Mouse (Mus musculus): Measurements from ENCODE around the gene Cobll1.
"Not testable (repeated sequence)": the region's sequence is repeated elsewhere in the genome, so short reads cannot be mapped to it uniquely, and the experiment has no call there.

Cobll1 gene

DNA sequence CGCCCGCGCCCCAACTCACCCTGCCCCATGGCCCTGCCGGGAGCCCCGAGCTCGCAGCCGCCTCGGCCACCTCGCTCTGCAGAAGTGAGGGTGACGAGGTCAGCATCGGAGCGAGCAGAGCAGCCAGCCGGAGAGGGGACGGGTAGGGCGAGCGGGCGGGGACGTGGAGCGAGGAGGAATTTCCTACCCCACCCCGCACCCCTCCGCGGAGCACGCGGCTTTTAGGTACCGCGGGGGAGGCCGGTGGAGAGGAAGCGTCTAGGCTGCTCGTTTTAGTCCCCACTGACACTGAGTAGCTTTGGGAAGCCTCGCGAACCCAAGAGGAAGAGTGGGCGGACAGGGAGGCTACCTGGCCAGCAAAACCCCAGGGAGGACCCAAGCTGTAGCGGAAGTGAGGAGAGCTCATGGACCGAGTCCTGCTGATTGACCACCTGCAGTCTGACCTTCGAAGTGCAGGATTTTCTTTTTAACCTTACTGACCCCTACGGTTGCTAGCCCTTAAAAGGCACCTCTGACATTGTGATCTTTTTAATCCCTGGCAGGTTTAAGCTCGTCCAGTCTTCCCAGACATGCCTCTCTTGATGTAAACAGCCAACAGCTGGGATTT lies at the start of gene Cobll1:
Gene Cobll1, minus strand, starts transcription at position 440 of the 607 bp plus-strand sequence.
- no peak for DNase-seq (ENCODE audit: extremely low read depth, low read depth, low spot score)

DNA sequence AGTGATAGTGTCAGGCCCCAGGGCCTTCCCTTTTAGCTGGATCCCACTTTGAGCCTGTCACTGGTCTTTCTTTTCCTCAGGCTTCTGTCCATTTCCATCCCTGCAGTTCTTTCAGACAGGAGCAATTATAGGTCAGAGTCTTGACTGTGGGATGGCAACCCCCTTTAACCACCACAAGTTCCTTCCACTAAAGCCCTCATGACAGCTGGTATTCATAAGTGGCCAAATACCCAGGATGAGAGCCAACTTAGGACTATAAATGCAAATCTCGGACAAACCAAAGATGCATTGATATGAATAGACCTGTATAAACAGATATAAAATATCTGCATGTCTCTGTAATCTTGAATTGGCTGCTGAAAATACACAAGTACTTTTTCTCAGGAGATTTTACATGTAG lies 49.5 kb upstream of the Cobll1 start:
- DNase-seq (ENCODE audit: extremely low read depth, low read depth, low spot score) = no peak

DNA sequence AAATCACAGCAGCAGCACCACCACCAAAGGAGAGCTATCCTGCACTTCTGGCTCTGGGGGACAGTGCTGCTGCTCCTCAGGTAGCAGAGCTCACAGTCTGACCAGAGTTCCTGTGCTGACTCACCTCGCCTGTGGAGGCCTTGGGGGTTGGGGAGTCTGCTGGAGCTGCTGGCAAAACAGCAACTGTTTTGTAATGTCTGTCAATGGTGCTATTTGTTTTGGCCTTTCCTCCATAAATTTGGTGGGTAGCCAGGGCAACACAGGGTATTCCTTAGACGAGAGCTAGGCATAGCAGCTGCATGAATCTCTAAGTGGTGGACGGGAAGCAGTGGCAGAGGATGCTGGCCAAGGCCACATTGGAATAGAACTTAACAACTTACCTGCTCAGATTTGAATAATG lies 46.2 kb upstream of the Cobll1 start:
- peak; percentile 50 for DNase-seq (ENCODE audit: extremely low read depth, low read depth, low spot score)

DNA sequence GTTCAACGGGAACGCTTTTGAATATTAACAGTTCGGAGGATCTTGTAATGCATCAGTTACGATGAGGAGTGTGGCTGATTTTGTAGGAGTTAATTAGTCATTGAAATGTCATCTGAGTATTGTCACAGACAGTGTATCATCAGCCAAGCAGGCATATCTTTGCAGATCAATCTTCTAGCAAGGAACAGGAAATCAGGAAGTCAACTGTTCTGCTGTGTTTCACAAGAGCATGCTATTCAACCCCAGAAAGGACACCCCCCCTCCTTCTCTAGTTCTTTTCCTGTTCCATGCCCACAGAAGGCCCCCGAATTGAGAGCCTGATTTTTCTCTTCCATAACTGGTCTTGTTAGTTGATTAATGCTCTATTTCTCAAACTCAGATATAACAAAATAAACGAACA lies 43.8 kb upstream of the Cobll1 start:
- DNase-seq (ENCODE audit: extremely low read depth, low read depth, low spot score) = no peak

DNA sequence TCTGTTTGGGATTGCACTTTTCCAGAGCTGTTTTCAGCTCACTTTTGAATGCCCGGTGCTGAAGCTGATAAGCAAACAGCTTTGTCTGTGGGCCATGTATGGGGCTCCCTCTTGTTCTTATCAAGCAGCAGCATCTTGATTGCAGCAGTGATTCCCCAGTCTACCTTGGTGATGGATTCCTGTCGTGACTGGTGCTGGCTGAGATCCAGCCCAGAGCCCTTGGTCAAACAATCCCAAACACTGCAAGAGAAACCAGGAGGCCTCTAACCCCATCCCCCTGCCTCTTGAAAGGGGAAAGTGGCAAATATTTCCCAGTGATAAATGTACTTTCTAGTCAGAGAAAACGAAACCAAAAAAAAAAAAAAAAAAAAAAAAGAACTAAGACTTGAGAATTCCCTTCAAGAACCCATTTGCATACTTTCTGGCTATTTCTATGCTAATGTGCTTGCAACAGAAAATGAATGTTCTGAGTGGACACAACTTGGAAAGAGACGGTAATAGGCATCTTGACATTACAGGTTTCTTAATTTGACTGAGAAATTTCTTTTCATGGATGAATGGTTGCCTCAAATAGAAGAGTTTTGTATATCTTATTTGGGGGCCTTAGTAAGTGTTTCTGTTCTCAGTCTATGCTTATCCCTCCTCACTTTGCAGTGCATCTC lies 40.0 kb upstream of the Cobll1 start:
- no peak for DNase-seq (ENCODE audit: extremely low read depth, low read depth, low spot score)

DNA sequence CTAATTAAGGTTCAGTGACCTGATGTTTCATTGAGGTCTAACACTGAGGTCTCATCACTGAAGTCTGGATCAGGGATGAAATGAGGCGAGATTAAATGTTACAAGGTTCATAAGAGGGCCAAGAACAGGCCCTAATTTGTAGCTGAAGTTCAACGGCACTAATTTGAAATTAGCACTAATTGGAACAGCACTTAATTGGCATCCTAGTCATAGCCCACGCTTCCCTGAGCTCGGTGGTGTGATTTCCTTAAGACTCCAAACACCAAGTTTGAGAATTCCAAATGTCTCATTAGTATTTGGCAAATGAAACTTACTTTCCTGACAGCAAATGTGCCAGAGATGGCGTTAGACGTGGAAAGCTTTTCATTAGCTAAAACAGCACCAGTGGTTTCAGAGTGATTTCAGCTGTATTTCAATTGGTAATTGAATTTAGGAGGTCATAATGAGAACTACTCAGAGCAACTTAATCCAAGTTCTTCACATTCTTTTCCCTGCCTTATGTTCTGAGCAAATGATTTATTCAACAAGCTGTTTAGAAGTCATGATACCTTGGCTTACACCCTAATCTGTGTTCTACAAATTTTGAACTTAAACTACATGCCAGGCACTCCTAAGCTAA lies 36.3 kb upstream of the Cobll1 start:
- no peak for DNase-seq (ENCODE audit: extremely low read depth, low read depth, low spot score)

DNA sequence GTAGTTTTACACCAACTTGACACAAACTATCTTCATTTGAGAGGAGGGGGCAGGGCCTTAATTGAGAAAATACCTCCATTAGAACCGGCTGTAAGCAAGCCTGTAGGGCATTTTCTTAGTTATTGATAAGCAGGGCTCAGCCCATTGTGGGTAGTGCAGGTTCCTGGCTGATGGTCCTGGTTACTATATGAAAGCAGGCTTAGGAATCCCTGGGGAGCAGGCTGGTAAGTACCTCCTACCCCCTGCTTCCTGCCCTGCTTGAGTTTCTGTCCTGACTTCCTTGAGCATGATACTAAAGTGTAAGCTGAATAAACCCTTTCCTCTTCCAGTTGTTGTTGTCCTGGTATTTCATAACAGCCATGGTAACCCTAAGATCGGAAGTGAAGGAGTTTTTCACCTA lies 34.7 kb upstream of the Cobll1 start:
- DNase-seq (ENCODE audit: extremely low read depth, low read depth, low spot score) = no peak

DNA sequence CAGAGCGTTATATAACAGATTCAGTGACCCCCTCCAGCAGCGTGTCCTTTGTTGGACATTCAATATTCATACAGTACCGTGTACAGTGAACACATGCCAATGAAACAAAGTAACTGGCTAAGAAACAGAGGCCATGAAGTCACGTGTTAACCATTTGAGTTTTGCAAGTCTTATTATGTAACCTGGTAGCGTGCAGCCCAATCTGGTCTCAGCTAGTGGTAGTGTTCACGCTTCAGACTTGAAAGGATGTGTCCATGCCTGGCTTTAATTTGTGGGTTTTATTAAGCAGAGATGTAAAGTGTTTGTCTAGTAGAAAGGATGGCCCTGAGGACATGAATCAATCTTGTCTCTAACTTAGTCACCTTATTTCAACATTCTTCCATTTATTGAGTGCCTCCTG lies 29.5 kb upstream of the Cobll1 start:
- peak; percentile 65 for DNase-seq (ENCODE audit: extremely low read depth, low read depth, low spot score)

DNA sequence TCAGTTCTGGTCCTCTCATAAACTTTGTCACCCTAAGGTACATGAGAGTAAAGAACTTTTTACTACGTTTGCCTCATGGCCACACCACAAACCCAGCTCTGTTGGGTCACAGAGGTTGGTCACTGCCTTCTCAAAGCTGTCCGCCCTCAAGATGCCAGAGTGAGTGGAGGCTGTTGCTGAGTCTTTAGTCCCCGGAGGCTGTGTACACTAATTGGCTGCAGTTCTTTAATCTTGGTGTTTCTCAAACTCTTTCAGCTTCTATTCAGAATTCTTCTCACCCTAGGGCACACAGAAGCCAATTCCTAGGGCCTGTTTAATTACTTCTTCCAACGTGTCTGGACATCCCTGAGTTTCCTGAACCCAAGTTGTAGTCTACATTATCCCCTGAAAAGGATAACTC lies 28.6 kb upstream of the Cobll1 start:
- peak; percentile 61 for DNase-seq (ENCODE audit: extremely low read depth, low read depth, low spot score)

DNA sequence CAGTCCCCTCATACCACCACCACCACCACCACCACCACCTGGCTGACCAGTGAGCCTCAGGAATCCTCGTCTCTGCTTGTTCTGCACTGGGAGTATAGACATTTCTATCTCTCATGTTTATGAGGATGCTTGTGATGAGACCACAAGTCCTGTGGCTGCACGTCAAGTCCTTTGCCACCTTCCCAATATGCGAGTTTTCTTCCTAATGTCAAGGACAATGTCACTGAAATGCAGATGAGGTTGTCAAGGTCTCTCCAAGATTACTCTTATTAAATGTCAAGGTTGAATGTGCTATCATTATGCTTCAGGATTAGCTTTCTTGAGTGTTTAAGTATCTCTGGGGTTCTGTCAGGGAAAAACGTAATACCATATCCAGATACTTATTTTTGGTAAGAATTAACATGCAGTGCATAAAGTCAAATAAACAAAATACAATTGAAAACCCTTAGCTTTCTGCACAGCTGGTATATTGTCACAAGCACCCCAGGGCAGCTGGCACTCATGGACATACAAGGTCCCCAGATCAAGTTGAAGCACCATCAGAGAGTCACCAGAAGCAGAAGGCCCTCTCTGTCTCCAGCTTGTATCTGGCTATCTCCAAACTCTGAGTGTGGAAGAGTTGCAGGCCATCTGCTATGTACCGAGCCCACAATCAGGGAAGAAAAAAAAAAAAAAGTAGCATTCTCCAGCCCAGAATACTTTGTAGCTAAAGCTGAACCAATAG lies 27.5 kb upstream of the Cobll1 start:
- no peak for DNase-seq (ENCODE audit: extremely low read depth, low read depth, low spot score)

DNA sequence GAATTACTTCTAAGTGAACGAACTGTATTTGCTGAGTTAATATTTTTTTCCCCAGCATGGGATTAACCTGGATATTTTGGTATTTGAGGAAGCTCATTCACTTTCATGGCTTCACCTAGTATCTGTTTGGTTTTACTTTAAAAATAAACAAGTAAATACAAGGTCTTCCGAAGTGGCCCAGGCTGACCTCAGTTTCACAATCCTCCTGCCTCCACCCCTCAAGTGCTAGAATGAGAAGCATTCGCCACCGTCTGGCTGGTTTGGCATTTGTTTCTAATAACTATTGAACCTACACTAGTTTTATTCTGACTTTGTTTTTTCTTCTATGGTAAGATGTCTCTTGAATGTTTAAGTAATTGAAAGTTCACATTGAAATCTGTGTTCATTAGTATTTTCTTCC lies 23.0 kb upstream of the Cobll1 start:
- DNase-seq (ENCODE audit: extremely low read depth, low read depth, low spot score) = no peak

DNA sequence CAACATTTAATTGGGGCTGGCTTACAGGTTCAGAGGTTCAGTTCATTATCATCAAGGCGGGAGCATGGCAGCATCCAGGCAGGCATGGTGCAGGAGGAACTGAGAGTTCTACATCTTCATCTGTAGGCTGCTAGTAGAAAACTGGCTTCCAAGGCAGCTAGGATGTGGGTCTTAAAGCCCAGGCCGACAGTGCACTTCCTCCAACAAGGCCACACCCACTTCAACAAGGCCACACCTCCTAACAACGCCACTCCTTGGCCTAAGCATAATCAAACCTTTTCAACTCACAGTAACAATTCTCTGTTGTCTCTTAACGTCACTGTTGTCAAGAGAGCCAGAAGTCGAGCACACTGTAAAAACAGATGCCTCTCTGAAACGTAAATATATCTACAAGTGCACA lies 21.6 kb upstream of the Cobll1 start:
- not testable (repeated sequence) for DNase-seq (ENCODE audit: extremely low read depth, low read depth, low spot score)

DNA sequence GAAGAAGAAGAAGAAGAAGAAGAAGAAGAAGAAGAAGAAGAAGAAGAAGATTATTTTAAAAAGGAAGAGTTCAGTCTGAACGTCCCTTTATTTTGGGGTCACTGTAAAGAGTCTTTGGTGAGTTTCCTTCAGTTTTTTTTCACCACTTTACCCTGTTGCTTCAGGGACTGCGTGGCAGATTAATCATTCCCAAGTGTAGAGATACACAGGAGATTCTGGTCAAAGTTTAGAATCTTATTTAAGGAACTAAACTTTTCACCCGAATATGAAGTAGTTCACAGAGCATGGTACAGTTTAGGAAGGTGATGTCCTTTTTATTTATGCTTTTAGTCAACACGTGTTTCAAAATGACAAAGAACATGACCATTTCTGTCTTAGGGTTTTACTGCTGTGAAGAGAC lies 21.2 kb upstream of the Cobll1 start:
- DNase-seq (ENCODE audit: extremely low read depth, low read depth, low spot score) = no peak

DNA sequence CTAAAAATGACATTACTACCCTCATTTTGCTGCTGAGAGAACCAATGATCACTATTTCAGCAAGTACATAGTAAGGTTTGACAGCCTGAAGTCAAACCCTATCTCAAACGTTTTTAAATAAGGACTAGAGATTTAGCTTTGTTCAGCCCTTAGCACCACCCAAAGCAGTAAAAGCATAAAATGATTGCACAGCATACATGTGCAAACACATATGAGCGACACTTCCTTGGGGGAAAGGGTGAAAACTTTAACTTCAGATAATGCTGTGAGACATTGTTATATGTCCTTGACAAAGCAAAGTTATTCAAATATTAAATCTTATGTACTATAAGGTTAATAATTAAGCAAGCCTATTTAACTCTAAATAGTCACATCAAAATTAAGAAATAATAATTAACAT lies 18.2 kb upstream of the Cobll1 start:
- no peak for DNase-seq (ENCODE audit: extremely low read depth, low read depth, low spot score)

DNA sequence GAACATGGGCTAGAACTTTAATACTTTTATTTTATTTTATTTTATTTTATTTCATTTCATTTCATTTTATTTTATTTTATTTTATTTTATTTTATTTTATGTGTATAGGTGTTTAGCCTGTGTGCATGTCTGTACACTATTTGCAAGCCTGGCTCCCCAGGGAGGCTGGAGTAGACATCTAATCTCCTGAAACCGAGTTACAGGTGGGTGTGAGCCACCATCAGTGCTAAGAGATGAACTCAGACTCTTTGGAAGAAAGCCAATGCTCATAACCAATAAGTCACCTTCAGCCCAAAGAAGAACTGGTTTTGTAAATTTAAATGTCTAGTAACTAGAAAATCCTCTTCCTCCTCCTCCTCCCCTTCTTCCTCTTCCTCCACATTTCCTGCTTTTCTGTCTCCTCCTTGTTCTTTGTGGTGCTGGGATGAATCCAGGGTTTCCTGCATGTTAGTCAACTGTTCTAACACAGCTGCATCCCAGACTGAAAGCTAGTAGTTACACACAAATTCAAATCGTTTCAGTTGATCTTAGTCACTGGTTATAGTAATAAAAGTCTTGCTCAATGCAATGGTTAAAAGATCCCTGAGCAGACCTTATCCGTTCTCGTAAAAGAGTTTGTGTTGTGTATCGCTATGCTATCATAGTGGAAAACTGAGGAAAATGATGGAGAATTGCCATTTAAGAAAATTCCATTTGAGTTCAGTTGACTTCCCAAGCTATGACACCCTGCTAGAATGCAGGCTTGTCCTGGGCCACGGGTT lies 17.5 kb upstream of the Cobll1 start:
- DNase-seq (ENCODE audit: extremely low read depth, low read depth, low spot score) = no peak

DNA sequence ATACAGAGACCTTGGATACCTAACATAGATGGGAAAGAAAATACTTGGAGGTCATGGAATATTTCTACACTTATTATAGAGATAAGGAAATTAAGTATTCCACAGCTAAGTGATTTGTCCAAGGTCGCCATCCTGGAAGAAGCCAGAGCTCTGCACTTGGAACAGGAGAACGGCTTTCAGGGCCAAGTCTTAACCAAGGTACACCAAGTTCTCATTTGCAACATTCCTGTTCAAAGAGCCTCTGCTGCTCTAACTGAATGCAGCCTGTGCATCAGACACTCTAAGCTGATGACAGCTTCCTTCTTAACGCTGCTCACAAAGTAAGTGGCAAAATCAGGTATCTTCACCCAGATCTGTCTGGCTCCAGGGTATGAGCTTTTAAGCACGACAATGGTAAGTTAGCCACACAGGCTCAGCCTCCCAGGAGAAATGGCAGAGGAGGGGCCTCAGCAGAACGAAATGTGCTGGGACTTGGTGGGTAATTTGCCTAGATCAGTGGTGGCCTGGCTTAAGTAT lies 11.4 kb upstream of the Cobll1 start:
- no peak for DNase-seq (ENCODE audit: extremely low read depth, low read depth, low spot score)

DNA sequence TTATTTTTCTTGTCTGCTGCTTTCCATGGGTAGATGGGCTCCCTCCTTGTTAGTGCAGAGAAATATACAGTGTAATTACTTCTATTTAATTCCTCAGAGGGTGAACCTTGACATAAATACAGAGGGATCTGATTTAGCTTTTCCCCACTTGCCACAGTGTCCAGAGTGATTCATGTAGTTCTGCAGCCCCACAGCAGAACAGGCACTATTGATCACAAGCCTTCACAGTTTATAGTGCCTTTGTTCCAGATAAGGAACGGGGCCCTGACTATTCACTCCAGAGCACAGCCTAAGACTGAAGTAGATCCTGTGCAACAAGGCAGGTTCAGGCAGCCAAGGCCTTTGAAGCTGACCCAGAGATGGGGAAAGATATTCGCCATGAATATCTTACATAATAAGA lies 10.4 kb upstream of the Cobll1 start:
- no peak for DNase-seq (ENCODE audit: extremely low read depth, low read depth, low spot score)

DNA sequence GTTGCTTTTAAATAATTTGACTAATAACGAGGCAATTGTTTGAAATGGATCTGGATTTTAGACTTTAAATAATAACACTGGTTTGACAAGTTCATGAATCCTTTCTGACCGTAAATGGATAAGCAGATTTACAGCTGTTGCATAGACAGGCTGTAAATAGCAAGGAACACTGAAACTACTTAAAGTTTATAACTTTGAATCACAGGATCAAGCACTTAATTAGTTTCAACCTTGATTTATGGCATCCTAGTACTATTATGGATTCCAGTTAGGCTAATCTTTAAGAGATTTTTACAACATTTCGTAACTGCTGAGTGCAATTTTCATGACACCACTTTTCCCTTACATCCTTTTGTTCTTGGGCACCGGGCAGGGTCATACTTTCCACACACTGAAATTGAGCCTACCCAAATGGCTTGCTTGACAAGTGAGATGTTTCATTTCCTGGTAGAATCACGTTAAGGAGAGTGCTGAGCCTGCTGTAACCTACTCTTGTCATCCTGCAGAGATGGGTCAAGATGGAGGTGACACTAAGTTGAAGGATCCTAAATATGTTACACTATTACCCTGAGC lies 1.1 kb upstream of the Cobll1 start:
- no peak for DNase-seq (ENCODE audit: extremely low read depth, low read depth, low spot score)

DNA sequence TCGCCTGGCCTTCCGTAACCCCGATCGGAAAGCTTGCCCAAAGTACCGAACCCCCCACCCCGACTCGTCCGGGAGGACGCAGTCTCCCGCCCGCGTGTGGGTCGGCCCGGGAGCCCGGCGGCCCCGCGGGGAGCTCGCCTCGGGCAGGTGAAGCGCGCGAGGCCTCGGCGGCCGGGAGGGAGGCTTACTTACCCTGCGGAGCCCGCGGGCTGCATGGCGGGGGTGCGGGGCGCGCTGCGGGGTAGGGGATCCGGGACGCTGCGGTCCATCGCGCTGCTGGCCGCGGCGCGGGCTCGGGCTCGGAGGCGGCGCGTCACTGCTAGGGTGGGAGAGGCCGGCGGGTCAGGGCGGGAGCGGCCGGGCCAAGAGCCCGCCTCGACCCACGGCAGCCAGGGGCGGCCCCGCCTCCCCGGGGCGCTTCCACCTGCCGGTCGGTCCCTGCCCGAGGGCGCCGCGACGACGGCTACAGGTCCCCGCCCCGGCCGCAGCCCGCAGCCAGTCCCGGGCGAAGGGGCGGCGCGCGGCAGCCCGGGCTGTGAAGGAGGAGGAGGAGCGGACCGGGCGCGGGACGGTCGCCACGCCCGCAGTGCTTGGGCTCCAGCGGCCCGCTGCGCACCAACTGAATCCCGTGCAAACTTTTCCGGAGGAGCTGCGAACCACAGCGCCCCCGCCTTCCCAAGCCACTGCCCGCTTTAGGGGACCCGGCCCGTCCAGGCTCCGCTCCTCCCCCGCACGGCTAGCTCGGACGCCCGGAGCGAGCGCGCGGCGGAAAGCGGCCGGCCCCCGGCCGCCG lies 836 bp downstream of the Cobll1 start:
- no peak for DNase-seq (ENCODE audit: extremely low read depth, low read depth, low spot score)

DNA sequence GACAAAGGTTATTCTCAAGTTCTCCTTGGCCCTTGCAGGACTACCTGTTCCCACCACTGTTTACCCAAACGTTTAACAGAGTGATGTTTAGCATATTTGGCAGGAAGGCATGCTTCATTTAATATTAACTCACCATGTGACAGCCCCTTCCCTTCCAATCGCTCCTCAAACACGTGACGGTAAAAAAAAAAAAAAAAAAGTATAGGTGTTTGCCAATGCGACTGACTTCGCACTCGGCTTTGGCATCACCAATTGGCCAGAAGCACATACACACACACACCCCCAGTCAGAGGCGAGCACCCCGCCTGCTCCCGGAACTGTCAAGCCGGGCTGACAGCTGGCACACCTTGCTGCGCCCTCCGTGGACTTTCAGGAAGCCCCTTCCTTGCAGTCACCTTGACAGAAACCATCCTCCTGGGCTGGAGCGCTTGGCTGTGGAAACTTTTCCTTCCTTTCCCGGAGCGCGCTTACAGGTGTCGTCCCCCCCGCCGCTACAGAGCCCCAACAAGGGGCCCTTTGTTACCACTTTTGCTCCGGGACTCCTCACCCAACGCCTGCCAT lies 1.5 kb downstream of the Cobll1 start:
- DNase-seq (ENCODE audit: extremely low read depth, low read depth, low spot score) = no peak

Data from fat pad, adult 2 months (tissue).